Mouse (Mus musculus) skeletal muscle tissue, adult 2 months (tissue): ENCODE data around the gene Letmd1.
"Not testable (repeated sequence)": the region's sequence is repeated elsewhere in the genome, so short reads cannot be mapped to it uniquely, and the experiment has no call there.

ENCODE experiments used
- DNase-seq: peaks from one replicate; pipeline ENCODE4 v3.0.0-alpha.2; 2012; ENCODE audit warnings: low read depth, low spot score

The Letmd1 gene

DNA sequence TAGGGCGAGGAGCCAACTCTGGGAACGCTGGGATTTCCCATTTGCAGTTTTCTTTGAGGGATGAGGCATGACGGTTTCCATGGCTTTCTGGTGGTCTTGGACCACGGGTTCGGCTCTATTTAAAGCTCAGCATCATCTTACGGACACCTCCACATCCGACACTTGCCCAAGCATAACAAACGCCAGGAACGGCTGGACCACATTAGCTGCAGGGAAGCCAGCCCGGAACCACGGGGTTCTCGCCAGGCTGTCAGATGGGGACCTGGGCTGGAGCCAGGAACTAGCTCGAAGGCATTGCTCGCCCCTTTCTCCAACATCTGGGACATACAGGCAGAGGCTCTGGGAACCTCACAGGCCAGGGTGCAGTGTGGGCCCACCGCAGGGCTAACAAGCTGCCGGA is 17.6 kb upstream of the Letmd1 start:
- peak; percentile 51 for DNase-seq

DNA sequence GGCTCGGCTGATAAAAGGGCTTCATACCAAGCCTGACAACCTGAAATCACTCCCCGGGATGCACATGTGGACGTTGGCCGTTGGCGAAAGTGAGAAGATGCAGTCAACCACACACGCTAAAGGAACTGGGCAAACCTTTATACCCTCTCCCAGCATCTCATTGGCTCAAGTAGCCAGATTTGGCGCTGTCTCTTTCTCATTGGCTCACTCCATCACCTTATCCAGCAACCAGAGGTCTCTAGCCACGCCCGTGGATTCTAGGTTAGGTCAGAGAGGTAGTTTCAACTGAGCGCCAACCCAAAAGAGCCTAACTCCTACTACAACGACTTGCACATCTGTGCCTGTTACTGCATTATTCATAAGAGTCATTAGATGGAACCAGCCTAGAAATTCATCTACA is 16.3 kb upstream of the Letmd1 start:
- no peak for DNase-seq

DNA sequence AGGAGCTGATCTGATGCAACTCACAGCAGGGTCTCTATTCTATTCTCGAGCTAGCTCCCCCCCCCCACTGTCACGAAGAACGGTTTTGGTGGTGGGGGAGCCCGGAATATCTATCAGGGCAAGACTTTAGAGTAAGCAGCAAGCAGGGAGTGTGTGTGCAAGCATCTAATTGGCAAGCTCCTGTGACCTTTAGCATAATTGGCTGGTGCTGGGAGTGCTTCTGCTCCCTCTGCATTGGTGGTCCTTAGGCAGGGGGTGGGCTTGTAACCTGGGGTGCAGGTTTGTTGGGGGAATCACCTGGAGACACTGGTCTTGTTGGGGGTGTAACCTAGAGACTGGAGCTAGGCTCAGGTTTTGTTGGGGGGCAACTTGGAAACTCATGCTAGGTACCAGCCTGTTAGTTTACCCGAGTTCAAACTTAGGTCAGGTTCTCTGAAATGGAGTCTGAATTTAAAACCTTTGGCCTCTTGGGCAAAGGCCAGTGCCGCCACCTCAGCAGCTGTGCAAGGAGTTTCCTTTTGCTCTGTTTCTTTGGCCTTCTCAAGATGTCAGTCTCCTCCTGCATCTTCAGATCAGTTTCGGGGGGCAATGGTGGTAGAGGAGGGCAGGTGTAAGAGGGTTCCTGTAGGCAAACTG is 12.3 kb upstream of the Letmd1 start:
- DNase-seq = no peak

DNA sequence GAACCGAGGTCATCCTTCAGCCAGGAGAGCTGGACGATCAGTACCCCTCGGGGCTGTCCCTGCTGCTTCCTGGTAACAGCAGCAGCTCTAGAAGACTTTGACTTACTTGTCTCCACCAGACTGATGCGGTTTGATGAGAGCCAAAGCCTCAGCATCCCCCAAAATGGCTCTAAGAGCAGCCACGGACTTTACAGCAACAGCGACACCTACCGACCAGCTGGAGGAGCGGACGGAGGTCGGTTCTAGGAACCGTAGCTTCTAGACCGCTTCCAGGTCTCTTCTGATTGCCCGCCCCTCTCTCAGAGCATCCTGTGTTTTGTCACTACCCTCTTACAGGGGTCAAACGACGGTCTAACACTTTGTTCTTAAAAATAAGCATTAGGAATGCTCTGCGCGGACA is 11.5 kb upstream of the Letmd1 start:
- peak; percentile 68 for DNase-seq

DNA sequence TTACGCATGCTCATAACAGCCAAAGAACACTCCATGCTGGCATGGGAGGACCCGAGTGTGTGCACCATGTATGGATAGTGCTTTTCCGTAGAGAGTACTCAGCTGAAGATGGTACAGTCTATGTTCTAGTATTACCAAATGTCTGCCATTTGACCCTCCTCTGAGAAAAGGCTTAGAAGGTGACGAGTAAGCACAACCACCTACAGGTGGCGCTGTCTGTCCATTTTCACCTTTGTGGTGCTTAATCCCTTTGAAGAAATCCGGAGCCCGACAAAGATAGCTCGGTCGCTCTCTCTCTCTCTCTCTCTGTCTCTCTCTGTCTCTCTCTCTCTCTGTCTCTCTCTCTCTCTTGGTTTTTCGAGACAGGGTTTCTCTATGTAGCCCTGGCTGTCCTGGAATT is 10.8 kb upstream of the Letmd1 start:
- peak; percentile 59 for DNase-seq

DNA sequence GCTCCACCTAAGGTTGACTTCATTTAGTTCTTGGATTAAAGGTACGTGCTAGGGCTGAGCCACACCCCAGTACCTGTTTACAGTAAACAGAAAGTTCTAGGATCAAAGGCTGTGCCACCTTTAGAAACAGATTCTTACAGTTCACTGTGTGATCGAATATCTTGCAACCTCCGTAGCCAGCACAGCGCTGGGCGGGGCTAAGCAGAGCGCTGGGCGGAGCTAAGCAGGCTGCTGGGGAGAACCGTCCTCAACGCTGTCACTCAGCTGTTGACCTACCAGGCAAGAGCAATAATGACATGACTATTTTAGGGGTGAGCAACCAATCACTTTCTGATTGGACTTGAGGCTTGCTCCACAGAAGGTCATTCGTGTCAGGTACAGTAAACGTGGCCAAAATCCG is 7.9 kb upstream of the Letmd1 start:
- peak; percentile 43 for DNase-seq

DNA sequence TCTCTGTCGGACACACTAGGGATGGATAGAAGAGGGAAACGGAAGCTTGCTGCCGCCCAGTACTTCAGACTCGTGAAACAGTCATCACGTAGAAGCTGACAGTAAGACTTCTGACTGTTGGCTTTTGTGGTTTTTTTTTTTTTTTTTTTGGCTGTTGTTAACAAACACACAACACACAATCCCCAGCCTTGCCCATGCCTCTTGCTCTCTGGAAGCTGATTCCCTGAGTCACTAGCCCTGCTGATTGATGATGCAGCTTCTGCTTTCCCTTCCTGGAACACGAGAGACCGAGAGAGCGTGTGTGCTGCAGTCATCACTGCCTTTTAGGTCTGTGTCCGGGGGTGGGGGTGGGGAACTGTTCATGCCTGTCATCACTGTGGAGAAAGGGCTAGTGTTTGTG is 7.2 kb upstream of the Letmd1 start:
- no peak for DNase-seq

DNA sequence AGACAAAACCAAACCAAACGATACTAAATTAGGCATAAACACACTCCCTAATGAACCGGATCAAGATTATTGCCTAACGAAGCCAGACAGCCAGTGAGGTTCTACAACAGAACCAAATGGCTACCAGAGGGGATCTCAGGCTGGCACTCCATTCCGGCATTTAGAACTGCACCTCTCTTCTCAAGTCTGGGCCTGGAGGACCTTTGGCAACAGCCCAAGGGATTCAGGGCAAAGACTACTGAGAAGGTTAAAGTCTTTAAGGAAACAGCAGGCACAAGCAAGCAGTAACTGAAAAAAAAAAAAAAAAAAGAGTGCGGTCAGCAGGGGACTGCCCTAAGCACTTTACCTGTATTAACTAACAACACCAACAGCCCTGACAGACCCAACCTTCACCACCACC is 6.7 kb upstream of the Letmd1 start:
- DNase-seq = no peak

DNA sequence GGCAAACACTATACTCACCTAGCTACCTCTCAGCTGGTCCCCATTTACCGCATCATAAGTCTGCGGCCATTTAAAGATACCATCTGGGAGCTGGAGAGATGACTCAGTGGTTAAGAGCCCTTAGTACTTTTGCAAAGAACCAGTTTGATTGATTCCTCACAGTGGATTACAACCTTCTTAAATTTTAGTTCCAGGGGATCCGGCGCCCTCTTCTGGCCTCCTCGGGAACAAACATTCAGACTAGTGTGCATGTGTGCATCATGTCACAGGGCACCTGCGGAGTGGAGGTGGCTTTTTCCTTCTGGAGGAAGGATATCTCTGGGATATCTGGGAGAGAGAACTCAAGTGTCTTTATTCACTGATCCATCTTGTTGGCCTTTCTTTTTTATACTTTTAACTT is 5.1 kb upstream of the Letmd1 start:
- no peak for DNase-seq

DNA sequence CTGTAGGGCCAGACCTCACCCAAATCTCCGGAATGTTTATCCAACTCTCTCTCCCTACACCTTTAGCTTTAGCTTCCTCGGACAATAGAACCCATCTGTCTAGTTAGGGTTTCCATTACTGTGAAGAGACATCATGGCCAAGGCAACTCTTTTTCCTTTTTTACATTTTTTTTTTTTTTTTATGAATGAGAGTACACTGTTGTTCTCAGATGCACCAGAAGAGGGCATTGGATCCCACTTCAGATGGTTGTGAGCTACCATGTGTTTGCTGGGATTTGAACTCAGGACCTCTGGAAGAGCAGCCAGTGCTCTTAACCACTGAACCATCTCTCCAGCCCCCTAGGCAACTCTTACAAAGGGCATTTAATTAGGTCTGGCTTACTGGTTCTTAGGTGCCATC is 3.4 kb upstream of the Letmd1 start:
- DNase-seq = no peak

DNA sequence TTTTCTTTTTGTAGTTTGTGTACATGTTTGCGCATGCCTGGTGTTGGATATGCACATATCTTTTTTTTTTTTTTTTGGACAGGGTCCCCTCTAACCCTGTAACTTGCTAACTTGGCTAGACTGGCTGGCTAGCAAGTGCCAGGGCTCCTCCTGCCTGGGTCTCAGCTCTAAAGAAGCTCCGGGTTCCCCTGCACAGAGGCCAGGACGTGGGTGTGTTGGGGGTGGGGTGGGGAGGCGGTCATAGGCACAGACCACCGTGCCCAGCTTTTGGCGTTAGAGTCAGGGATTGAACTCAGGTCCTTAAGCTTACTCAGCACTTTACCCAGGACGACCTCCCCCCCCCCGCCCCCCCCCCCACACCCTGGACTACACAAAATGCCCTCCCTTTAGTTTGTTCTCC is 1.1 kb upstream of the Letmd1 start:
- DNase-seq = no peak

DNA sequence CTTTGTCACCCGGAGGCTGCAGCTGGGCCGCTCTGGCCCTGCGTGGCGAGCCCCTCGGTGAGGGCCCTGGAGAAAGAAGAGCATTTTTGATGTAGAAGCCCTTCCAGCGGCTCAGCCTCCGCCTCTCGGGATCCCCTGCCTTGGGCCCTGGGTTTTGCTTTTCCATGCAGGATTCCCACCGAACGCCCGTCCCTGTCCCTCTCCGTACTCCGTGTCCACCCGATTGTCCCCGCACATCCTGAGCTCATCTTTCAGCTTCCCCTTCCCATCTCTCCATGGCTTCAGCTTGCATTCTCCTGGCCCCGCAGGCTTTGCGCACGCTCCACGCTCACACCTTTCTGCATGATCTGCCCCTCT is 344 bp downstream of the Letmd1 start:
- no peak for DNase-seq

DNA sequence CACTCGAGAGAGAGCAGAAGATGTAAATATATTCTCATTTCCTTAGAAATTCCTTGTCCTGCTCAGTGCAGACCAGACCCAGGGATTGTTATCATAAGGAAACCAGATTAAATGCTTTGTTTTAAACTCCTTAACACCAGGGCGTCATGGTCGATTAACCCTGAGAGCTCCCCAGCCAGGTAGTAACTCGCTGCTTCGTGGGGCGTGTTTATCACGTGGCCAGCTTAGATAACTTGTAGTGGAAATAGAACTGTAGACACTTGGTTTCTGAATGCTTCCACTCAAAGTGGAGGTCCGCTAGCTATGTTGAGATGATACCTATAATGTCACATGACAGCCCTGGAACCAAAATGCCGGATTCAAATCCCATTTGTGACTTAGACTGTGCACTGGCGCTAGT is 1.2 kb downstream of the Letmd1 start:
- DNase-seq = no peak

DNA sequence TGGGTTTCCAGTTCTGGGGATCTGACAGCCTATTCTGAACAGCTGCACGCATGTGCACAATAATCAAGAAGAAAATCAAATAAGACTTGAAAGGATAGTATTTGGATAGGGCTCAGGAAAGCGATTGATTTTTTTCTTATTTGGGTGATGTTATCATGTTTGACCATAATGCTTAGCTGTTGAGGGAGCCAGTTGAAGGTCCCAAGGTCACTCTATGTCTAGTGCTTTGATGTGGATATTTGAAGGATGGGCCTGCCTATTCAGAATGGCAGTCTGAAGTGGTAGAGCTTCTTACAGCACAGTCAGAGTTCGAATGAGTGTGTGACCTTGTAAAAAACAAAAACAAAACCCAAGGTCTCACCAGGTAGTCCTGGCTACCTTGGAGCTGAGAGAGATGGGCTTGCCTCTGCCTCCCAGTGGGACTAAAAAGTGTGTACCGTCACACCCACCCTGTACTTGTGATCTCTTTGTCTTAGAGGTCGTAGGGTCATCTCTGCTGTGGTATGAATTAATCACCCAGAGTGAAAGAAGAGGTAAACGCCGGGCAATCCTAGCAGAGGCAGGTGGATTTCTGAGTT is 5.2 kb downstream of the Letmd1 start:
- DNase-seq = no peak

DNA sequence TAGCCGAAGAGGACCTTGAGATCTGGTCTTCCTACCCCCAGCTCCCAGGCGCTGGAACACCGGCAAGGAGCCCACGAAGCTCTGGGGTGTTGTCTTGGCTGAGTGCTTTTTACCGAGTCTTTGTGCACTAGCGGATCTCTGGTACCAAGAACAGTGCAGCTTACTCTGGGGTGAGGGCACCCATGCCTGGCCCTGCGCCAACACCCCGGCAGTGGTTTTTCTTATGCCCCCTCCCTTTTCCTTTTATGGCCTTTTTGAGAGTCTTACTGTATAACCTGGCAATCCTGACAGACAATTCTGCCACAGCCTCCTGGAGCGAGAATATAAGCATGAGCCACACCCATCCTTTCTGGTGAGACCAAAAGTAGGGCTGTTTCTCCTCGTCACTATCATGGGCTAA is 9.5 kb downstream of the Letmd1 start:
- no peak for DNase-seq

DNA sequence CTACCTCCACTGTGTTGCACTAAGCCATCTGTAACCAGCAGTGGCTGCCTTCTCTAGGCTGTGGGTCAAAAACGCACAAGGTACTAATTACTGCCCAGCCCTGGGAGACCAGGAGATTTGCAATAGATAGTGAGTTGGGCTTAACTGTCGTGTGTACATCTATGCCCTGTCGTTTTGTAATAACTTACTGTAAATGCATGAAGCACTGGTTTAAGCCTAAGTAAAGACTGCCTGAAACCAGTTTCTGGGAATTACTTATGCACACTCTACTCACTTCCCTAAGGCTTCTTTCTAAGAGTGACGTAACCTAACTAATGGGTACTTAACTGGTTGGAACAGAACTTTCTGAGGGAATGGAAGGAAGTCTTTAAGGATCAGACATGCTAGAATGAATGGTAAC is 10.1 kb downstream of the Letmd1 start:
- no peak for DNase-seq

DNA sequence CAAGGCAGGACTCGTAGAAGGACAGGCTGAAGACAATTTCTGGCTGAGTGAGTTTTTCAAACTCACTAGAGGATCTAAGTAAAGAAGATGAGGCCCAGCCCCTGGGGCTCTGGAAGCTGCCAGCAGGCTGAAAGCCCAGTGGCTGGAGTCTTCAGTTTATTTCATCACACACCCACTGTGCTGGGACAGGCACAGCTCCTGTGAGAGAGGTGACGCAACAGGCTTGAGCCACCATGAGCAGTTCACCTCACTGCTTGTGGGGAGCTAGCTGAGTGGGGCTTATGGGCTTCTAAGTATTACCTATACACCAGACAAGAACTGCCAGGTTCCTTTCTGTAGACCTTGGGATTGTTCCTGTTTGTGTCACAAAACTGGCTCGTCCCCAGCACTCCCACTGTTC is 16.8 kb downstream of the Letmd1 start:
- DNase-seq = peak; percentile 40

DNA sequence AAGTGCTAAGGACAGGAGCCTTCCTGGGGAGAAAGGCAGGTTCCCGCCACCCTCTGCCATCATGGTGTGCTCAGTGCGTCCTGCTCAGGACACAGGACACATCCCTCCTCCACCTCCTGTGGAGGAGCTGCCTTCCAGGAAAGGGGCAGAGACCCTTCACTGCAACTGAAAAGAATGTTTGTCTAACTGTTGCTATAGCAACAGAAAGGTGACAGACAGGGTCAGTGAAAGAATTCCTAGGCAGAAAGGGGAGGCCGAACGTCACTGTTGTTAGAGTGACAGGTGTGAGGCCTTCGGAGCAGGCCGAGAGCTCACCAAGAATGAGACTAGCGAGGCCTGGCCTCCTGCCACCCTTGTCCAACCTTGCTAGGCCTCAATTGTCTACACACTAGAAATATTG is 17.6 kb downstream of the Letmd1 start:
- DNase-seq = no peak

DNA sequence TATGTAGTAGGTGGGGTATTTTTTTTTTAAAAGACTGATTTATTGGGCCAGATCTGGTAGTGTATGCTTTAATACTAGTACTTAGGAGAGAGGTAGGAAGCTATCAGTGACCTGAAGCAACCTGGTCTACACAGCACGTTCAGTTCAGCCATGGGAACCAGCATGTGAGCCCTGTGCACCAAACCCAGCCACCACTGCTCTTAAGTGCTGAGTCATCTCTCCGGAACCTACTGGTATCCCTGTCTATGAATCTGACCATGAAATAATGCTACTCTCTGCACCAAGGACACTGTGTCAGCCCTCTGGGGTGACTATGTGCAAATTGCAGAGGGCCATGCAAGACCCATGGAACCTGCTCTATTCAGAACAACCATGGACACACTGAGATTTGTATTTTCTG is 18.2 kb downstream of the Letmd1 start:
- no peak for DNase-seq

DNA sequence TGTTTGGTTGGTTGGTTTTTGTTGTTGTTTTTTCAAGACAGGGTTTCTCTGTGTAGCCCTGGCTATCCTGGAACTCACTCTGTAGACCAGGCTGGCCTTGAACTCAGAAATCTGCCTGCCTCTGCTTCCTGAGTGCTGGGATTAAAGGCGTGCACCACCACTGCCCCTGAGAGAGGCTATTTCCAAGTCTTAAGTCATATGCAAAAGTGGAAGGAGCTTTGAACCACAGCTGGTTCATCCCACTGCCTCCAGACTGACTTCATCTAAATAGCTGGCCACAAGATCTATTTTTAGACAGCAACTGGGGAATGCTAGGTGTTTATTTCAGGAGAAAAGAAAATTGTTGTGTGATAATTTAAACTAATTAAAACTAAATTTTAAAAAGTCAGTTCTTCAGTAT is 19.5 kb downstream of the Letmd1 start:
- not testable (repeated sequence) for DNase-seq

DNA sequence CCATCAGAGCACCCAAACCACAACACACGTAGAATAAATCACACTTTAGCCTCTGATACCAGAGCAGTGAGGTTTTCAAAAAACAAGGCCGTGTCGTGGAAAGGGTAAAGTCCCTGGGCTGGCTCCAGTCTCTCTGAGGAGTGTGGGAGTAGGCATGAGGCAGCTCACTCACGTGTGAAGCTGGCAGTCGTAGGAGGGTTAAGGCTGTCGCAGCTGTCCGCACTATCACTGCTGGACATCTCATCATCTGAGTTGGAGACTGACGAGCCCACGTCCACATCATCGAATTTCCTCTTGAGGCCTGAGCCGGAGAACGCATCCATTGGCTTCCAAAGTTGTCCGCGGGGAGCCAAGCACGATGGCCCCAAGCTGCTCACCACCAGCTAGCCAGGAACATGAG is 20.4 kb downstream of the Letmd1 start:
- DNase-seq = no peak

DNA sequence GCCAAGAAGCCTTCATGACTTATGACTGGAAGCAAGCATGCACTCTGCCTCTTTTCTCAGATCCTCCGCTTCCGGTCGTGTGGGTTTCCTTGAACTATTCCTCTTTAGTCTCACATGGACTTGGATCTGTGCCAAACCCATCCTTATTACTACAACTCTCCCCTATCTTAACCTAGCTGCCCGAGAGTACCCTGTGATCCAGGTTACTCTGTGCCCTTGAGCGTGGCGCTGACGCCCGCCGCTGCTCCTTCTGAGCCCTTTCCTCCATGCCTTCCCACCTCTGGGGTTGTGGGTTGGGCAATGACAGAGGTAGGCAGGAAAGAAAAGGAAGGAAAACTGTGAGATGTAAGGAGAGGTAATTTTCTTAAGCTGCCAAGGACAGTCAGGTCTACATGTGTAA is 23.1 kb downstream of the Letmd1 start:
- DNase-seq = no peak

DNA sequence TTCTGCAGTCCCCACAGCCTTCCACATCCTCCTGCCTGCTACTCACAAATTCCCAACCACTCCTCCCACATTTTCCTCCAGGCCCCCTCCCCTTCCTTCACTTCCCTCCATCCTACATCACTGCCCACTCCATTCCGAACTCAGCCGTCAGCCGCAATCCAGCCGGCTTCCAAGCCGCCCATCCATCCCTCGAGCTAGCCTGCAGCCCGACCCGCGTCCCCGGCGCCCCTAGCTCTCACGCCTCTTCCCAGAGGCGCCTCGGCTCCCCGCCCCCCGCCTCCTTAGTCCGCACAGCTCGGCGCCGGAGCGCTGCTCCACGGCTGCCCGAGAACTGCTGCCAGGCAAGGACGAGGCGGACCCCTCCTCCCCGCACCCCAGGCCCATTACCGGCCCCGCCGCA is 25.8 kb downstream of the Letmd1 start:
- no peak for DNase-seq

DNA sequence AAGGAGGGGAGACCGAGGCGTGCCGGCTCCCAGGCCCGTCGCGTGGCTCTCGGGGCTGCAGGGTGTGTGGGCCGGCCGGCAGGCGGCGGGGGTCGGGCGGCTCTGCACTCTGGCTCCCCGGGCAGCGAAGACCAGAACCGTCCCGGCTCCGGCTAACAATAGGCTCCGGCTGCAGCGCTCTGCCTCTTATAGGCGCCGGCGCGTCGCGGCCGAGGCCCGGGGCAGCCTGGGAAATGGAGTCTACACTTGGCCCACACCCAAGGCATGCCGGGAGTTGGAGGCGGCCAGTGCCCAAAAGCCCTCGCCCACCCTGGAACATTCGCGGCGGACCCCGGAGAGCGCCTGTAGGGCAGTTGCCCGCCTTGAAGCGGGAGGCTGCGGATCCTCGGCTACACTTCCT is 26.3 kb downstream of the Letmd1 start, which contains the start of gene Csrnp2:
Gene Csrnp2 (minus strand): TSS at position 387 of the 400 bp plus-strand sequence.
- DNase-seq = peak; percentile 88
